Mouse (Mus musculus) mouse trophoblast stem cell (cell line): ENCODE measurements around the gene Raf1.
"Not testable (repeated sequence)": the region's sequence is repeated elsewhere in the genome, so short reads cannot be mapped to it uniquely, and the experiment has no call there.

Experiments used
- in situ Hi-C, 2 experiments: fragments of 300-500 bp; cut with MseI, MboI; formaldehyde crosslinking; loops; 2 replicates in 1 of 2; 3 replicates in 1 of 2; pipeline ENCODE4 v1.15.1; 2025

The Raf1 gene

GRCm38 (mm10) chr6:115684851-115685646 is 8.6 kb upstream of the Raf1 start:
- in situ Hi-C loops: no loop called here

DNA sequence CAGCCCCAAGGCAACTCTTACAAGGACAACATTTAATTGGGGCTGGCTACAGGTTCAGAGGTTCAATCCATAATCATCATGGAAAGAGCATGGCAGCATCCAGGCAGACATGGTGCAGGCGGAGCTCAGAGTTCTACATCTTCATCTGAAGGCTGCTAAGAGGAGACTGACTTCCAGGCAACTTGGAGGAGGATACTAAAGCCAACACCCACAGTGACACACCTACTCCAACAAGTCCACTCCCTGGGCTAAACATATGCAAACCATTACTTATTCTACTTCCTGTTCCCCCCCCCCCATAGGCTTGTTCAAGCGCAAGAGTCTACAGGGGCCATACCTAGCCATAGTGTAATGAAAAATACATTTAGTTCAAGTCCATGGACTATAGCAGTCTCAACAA is 7.8 kb upstream of the Raf1 start:
- in situ Hi-C loops: no loop called here

- in situ Hi-C loops: no loop called here
Measured at GRCm38 (mm10) chr6:115681066-115681465, 4.6 kb upstream of the Raf1 start.

DNA sequence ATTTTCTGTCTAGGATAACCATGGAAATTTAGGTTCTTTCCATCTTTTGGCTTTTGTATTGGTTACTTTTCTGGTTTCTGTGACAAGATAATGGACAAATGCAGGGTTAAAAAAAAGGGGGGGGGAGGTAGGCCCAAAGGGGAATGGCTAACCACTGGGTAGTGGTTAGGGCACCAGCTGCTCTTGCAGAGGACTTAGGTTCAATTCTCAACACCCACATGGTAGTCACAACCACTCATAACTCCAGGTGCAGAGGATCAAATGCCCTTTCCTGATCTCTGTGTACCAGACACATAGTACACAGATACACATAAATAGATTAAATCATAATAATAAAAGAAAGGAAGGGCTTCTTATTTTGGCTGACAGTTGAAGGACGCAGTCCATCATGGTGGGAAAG is 1.6 kb upstream of the Raf1 start:
- in situ Hi-C loops: no loop called here

DNA sequence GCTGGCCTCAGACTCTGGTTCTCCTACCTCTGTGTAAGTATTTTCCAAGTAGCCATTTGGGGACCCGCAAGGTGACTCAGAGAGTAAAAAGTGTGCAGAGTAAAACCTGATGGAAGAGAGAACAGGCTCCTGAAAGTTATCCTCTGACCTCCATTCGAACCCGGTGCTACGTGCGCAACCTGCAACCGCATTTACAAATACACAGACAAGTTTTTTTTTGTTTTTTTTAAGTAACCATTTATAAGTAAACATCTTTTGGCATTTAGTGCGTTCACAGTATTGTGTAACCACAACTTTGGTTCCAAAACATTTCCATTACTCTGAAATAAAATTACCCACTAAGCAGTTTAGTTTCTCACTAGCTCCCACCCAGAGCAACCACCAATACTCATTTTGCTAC is 1.0 kb upstream of the Raf1 start:
- in situ Hi-C loops: no loop called here

GRCm38 (mm10) chr6:115675508-115676336 is 713 bp downstream of the Raf1 start:
- in situ Hi-C loops: no loop called here

DNA sequence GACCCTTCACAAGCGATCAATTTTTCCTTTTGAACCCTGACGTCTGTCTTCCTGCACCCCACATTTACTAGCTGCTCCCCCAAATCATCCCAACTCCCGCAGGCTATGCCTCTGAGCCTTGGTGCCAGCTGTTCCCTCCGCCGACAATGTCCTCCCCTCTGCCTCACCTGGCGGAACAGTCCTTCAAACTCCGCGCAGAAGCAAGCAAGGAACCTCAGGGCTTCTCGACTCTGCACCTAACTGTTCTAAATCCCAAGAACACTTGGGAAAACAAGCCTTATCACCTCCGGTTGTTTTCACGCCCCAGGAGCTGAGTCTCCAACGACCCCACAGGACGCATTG is 1.3 kb downstream of the Raf1 start:
- in situ Hi-C loops: no loop called here

DNA sequence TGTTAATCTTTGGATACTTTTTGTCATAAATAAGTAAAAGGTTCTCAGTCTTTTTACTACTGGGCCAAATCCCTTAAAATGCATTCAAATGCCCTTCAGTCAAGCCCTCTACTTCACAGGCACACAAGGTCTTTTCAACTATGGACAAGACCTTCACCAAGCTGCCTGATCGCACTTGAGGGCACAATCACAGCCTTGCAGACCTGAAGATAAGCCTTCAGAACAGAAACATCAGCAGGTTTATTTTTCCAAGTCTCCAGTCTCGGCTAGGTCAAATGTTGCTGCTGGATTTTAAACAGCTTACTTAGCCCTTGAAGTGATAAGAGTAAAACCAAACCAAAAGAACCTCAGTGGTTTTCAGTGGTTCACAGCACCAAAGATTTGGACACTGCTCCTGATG is 2.1 kb downstream of the Raf1 start:
- in situ Hi-C loops: no loop called here

GRCm38 (mm10) chr6:115672700-115673099 is 3.7 kb downstream of the Raf1 start:
- in situ Hi-C loops: no loop called here

GRCm38 (mm10) chr6:115666641-115667040 is 9.8 kb downstream of the Raf1 start:
- in situ Hi-C loops: no loop called here

DNA sequence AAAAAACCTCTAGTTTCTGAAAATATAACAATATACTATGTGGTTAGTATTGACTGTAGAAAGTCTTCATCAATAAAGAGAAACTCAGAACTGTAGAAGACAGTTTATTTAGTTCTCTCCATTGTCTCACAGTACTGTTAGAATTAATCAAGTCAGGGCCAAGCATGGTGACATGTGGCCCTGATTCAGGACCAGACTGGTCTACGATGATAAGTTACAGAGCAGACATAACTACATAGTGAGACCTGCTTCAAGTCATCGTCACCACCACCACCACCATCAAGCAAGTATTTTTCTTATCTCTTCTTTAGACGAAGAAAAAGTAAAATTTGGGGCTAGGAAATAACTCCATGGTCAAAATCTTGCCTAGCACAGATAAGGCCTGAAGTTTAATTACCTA is 12.2 kb downstream of the Raf1 start:
- in situ Hi-C loops: no loop called here

GRCm38 (mm10) chr6:115658802-115659201 is 17.6 kb downstream of the Raf1 start:
- in situ Hi-C loops: no loop called here

- in situ Hi-C loops: no loop called here
Measured at GRCm38 (mm10) chr6:115653939-115654338, 22.5 kb downstream of the Raf1 start.

GRCm38 (mm10) chr6:115651719-115652118 is 24.7 kb downstream of the Raf1 start:
- in situ Hi-C loops: no loop called here

- in situ Hi-C loops: no loop called here
Measured at GRCm38 (mm10) chr6:115650476-115651427, 25.7 kb downstream of the Raf1 start.

DNA sequence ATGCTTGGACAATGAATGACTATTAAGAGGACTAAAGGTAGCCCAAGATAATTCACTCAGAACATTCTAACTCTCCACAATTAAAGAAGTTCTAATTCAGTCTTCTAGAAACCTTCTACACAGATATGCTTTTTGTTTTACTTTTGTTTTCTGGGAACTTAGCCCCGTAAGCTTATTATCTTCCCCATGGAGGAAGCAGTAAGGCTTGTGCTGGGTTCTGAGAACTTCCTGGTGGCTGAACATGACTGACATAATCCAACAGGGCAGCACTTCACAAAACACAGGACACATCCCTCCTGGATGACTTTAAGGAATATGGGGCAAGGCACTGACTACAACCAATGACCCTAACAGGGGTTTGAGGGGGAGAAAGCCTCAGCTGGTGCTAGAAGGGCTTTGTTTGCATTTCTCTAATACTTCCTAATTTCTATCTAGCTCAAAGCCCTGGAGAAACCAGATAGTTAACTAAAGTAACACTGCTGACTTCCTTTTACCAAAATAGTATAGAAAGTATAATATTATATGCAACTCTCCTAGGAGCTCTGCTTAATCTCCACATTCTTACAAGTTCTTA is 26.6 kb downstream of the Raf1 start:
- in situ Hi-C loops: no loop called here

DNA sequence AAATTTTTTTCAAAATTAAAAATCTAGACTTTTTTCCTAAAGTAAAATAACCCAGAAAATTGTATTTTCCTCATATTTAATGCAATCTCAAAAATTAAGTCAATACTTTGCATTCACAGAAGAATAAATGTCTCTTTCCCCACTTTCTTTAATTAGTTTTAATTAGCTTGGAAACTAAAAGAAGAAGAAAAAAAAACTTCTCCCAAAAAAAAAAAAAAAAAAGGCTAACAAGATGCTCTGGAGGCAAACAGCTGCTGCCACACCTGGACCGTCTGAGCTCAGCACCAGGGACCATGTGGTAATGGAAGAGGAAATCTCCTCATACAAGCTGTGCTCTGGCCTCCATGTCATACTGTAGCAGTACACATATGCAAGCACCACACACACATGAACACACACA is 33.1 kb downstream of the Raf1 start:
- in situ Hi-C loops: no loop called here

GRCm38 (mm10) chr6:115638188-115638587 is 38.2 kb downstream of the Raf1 start:
- in situ Hi-C loops: not testable (repeated sequence)

DNA sequence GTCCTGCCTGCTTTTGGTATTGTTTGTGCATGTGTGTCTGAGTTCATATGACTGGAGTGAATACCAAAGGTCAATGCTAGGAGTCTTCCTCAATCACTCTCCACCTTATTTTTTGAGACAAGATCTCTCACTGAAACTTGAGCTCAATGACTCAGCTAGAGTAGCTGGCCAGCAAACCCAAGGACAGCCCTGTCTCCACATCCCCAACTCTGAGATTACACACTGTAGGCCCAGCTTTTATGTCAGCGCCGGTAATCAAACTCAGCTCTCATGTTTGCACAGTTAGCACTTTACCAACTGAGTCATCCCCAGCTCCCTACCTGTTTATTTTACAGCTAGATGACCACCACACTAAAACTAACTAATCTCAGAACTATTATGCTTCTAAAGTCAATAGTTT is 42.4 kb downstream of the Raf1 start:
- in situ Hi-C loops: no loop called here

DNA sequence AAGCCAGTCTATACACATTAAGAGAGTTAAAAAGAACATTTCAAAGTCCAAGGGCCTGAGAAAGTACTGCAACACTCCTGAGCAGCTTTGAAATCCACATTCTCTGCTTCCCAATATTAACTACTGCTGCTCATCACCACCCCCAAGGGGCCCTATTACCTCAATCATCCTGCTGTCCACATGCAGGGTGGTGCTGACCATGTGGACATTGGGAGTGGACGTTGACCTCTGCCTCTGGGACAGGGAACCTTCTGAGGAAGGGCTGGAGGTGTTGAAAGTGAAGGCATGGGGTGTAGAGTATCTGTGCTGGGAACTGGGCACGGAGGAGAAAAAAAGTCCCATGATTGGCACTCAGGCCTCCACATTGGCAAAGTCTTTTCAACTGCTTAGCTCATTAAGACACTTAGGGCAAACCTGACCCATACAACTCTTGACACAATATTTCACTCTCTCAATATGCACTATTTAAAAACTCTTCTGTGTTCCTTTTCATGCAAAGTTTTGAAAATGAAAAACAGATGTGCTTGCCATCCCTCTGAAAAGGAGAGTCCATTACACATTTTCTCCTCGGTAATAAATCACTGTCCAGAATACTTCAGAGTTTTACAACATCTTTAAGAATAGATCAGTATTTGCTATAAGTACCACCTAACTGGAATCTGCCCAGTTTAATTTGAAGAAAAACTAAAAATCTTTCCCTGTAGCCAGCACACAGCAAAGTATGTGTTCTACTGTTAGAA is 45.2 kb downstream of the Raf1 start:
- in situ Hi-C loops: no loop called here

GRCm38 (mm10) chr6:115626121-115626520 is 50.3 kb downstream of the Raf1 start:
- in situ Hi-C loops: no loop called here
